Mouse (Mus musculus) cerebral cortex, adult 2 months (tissue): Measurements from ENCODE around the gene Popdc3.

Experiments used
- WGBS: fragments of 180-500 bp; shearing (Covaris S2); methylation state at CpG from one replicate; pipeline ENCODE4 v1.1.7; 2018; 5-methylcytosine and 5-hydroxymethylcytosine counted together

Popdc3 gene

GRCm38 (mm10) chr10:45194531-45194930, 16.6 kb downstream of the Popdc3 start:
- WGBS: 86% methylated on average over 5 of the region's 5 CpGs

GRCm38 (mm10) chr10:45204582-45204981, 26.7 kb downstream of the Popdc3 start:
- 60% methylated on average over 1 of the region's 1 CpGs for WGBS

GRCm38 (mm10) chr10:45216676-45217075, 38.8 kb downstream of the Popdc3 start:
- 75% methylated on average over 7 of the region's 7 CpGs for WGBS

- 67% methylated on average over 4 of the region's 4 CpGs for WGBS
Observed at GRCm38 (mm10) chr10:45229954-45230353, 52.1 kb downstream of the Popdc3 start.

GRCm38 (mm10) chr10:45233351-45233750, 55.5 kb downstream of the Popdc3 start:
- WGBS: 80% methylated on average over 6 of the region's 6 CpGs

- WGBS: 52% methylated on average over 3 of the region's 3 CpGs
Observed at GRCm38 (mm10) chr10:45236304-45236703, 58.4 kb downstream of the Popdc3 start.

GRCm38 (mm10) chr10:45237492-45237891, 59.6 kb downstream of the Popdc3 start:
- 73% methylated on average over 5 of the region's 5 CpGs for WGBS

- 90% methylated on average over 1 of the region's 1 CpGs for WGBS
Observed at GRCm38 (mm10) chr10:45260477-45260876, 82.6 kb downstream of the Popdc3 start.

- whole genome bisulfite sequencing: 86% methylated on average over 3 of the region's 3 CpGs
Observed at GRCm38 (mm10) chr10:45262126-45262525, 84.2 kb downstream of the Popdc3 start.

GRCm38 (mm10) chr10:45276499-45276898, 98.6 kb downstream of the Popdc3 start:
- 59% methylated on average over 3 of the region's 3 CpGs for WGBS

- 86% methylated on average over 5 of the region's 5 CpGs for WGBS
Observed at GRCm38 (mm10) chr10:45276995-45277394, 99.1 kb downstream of the Popdc3 start.

- 64% methylated on average over 5 of the region's 5 CpGs for WGBS
Observed at GRCm38 (mm10) chr10:45285651-45286050, 107.8 kb downstream of the Popdc3 start.

GRCm38 (mm10) chr10:45288351-45288750, 110.5 kb downstream of the Popdc3 start:
- WGBS: 69% methylated on average over 7 of the region's 7 CpGs

- 1% methylated on average over 71 of the region's 71 CpGs for WGBS
Observed at GRCm38 (mm10) chr10:45289218-45290105, 111.6 kb downstream of the Popdc3 start.

GRCm38 (mm10) chr10:45290618-45291017, 112.7 kb downstream of the Popdc3 start:
- 62% methylated on average over 5 of the region's 5 CpGs for WGBS

- WGBS: 79% methylated on average over 4 of the region's 4 CpGs
Observed at GRCm38 (mm10) chr10:45292159-45292558, 114.3 kb downstream of the Popdc3 start.

GRCm38 (mm10) chr10:45295093-45295492, 117.2 kb downstream of the Popdc3 start:
- 83% methylated on average over 5 of the region's 5 CpGs for WGBS

- 43% methylated on average over 6 of the region's 6 CpGs for WGBS
Observed at GRCm38 (mm10) chr10:45298503-45298902, 120.6 kb downstream of the Popdc3 start.

- 94% methylated on average over 4 of the region's 4 CpGs for WGBS
Observed at GRCm38 (mm10) chr10:45299509-45299908, 121.6 kb downstream of the Popdc3 start.

GRCm38 (mm10) chr10:45303315-45304036, 125.6 kb downstream of the Popdc3 start:
- WGBS: 72% methylated on average over 14 of the region's 14 CpGs

- 75% methylated on average over 5 of the region's 5 CpGs for WGBS
Observed at GRCm38 (mm10) chr10:45305173-45305572, 127.3 kb downstream of the Popdc3 start.

GRCm38 (mm10) chr10:45311129-45311528, 133.2 kb downstream of the Popdc3 start:
- WGBS: 87% methylated on average over 5 of the region's 5 CpGs

GRCm38 (mm10) chr10:45311624-45312023, 133.7 kb downstream of the Popdc3 start:
- WGBS: 74% methylated on average over 7 of the region's 7 CpGs
